Mouse (Mus musculus): Measurements from ENCODE around the gene Nat8.
"Not testable (repeated sequence)": the region's sequence is repeated elsewhere in the genome, so short reads cannot be mapped to it uniquely, and the experiment has no call there.

Nat8 gene

DNA sequence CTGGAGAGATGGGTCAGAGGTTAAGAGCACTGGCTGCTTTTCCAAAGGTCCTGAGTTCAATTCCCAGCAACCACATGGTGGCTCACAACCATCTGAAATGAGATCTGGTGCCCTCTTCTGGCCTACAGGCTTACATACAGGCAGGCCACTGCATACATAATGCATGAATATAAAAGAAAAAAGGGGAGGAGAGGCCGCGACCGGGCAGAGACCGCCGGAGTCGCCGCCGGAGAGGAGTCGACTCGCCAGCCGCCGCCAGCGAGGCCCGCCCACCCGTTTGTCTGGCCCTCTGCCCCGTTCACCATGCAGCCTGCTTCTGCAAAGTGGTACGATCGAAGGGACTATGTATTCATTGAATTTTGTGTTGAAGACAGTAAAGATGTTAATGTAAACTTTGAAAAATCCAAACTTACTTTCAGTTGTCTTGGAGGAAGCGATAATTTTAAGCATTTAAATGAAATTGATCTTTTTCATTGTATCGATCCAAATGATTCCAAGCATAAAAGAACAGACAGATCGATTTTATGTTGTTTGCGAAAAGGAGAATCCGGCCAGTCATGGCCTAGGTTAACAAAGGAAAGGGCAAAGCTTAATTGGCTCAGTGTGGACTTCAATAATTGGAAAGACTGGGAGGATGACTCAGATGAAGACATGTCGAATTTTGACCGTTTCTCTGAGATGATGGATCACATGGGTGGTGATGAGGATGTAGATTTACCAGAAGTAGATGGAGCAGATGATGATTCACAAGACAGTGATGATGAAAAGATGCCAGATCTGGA lies 12.0 kb upstream of the Nat8 start:
- H3K4me3 ChIP-seq (replicated peaks; ENCODE audit: low read length); H3K36me3 ChIP-seq (ENCODE audit: insufficient read depth, low read length); H3K27me3 ChIP-seq (ENCODE audit: insufficient read depth, low read length); H3K9me3 ChIP-seq (ENCODE audit: low read length): not testable (repeated sequence)
- peaks cover 34% of the 10 kb centered on the region for H3K4me1 ChIP-seq (replicated peaks; ENCODE audit: low read depth, low read length)
- TF ChIP-seq CTCF (conservative IDR thresholded peaks at IDR 0.05; ENCODE audit: low read length): peak; percentile 26; the same call in 1 of the 2 replicates

GRCm38 (mm10) chr6:85839982-85840381 lies 8.1 kb upstream of the Nat8 start:
- Histone ChIP-seq H3K36me3 (ENCODE audit: insufficient read depth, low read length) (no peaks in the 10 kb centered on the region), H3K4me3 (replicated peaks; ENCODE audit: low read length) (no peak overlapping the region), H3K9me3 (ENCODE audit: low read length) (no peaks in the 10 kb centered on the region), H3K4me1 (replicated peaks; ENCODE audit: low read depth, low read length) (no peaks in the 10 kb centered on the region; the same call in 1 of the 2 replicates), H3K27me3 (ENCODE audit: insufficient read depth, low read length) (no peaks in the 10 kb centered on the region)
- TF ChIP-seq NANOG (IDR thresholded peaks at IDR 0.05; ENCODE audit: borderline replicate concordance, low read length) (no peak), POU5F1 (IDR thresholded peaks at IDR 0.05; ENCODE audit: borderline replicate concordance, low read length) (no peak), CTCF (conservative IDR thresholded peaks at IDR 0.05; ENCODE audit: low read length) (no peak)

DNA sequence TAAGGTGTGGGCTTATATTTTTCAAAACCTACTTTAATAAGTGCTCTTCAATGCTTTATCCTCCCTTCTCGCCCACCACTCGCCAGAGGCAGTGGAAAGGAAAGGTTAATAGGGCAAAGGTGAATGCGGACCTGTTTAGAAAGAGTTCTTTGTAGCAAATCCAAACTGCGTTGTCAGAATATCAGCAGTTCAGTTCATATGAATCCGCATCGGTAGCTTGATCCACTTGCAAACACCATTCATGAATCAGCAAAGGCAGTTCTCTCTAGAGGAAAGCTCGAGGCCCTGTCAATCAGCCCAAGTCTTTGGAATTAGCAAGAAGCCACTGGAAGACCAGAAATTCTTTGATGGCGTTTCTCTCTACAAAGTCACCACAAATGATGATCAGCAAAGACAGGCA lies 6.8 kb upstream of the Nat8 start:
- TF ChIP-seq CTCF (conservative IDR thresholded peaks at IDR 0.05; ENCODE audit: low read length): no peak
- no peak for TF ChIP-seq POU5F1 (IDR thresholded peaks at IDR 0.05; ENCODE audit: borderline replicate concordance, low read length)
- TF ChIP-seq NANOG (IDR thresholded peaks at IDR 0.05; ENCODE audit: borderline replicate concordance, low read length): no peak
- Histone ChIP-seq H3K27me3 (ENCODE audit: insufficient read depth, low read length) (no peaks in the 10 kb centered on the region), H3K4me1 (replicated peaks; ENCODE audit: low read depth, low read length) (no peaks in the 10 kb centered on the region; the same call in 1 of the 2 replicates)

GRCm38 (mm10) chr6:85837307-85837706 lies 5.4 kb upstream of the Nat8 start:
- H3K4me3 ChIP-seq (replicated peaks; ENCODE audit: low read length); H3K36me3 ChIP-seq (ENCODE audit: insufficient read depth, low read length); H3K9me3 ChIP-seq (ENCODE audit: low read length); H3K4me1 ChIP-seq (replicated peaks; ENCODE audit: low read depth, low read length); H3K27me3 ChIP-seq (ENCODE audit: insufficient read depth, low read length): not testable (repeated sequence)

More for the DNA sequence above, 6.8 kb upstream of the Nat8 start:
- Histone ChIP-seq H3K4me3 (replicated peaks; ENCODE audit: low read length) (no peak overlapping the region), H3K9me3 (ENCODE audit: low read length) (no peaks in the 10 kb centered on the region), H3K36me3 (ENCODE audit: insufficient read depth, low read length) (no peaks in the 10 kb centered on the region)

GRCm38 (mm10) chr6:85836827-85837226 lies 4.9 kb upstream of the Nat8 start:
- H3K36me3 ChIP-seq (ENCODE audit: insufficient read depth, low read length); H3K4me1 ChIP-seq (replicated peaks; ENCODE audit: low read depth, low read length); H3K27me3 ChIP-seq (ENCODE audit: insufficient read depth, low read length); H3K4me3 ChIP-seq (replicated peaks; ENCODE audit: low read length); H3K9me3 ChIP-seq (ENCODE audit: low read length): not testable (repeated sequence)

- H3K36me3 ChIP-seq (ENCODE audit: insufficient read depth, low read length); H3K9me3 ChIP-seq (ENCODE audit: low read length); H3K4me3 ChIP-seq (replicated peaks; ENCODE audit: low read length); H3K27me3 ChIP-seq (ENCODE audit: insufficient read depth, low read length); H3K4me1 ChIP-seq (replicated peaks; ENCODE audit: low read depth, low read length): not testable (repeated sequence)
Observed at GRCm38 (mm10) chr6:85836098-85836497, 4.2 kb upstream of the Nat8 start.

GRCm38 (mm10) chr6:85835104-85835503 lies 3.2 kb upstream of the Nat8 start:
- not testable (repeated sequence) for H3K4me1 ChIP-seq (replicated peaks; ENCODE audit: low read depth, low read length); H3K4me3 ChIP-seq (replicated peaks; ENCODE audit: low read length); H3K9me3 ChIP-seq (ENCODE audit: low read length); H3K27me3 ChIP-seq (ENCODE audit: insufficient read depth, low read length); H3K36me3 ChIP-seq (ENCODE audit: insufficient read depth, low read length)

GRCm38 (mm10) chr6:85834504-85835100 lies 2.7 kb upstream of the Nat8 start:
- H3K4me3 ChIP-seq (replicated peaks; ENCODE audit: low read length); H3K36me3 ChIP-seq (ENCODE audit: insufficient read depth, low read length); H3K9me3 ChIP-seq (ENCODE audit: low read length); H3K27me3 ChIP-seq (ENCODE audit: insufficient read depth, low read length); H3K4me1 ChIP-seq (replicated peaks; ENCODE audit: low read depth, low read length): not testable (repeated sequence)

- Histone ChIP-seq H3K9me3 (ENCODE audit: low read length) (no peaks in the 10 kb centered on the region), H3K4me1 (replicated peaks; ENCODE audit: low read depth, low read length) (no peaks in the 10 kb centered on the region), H3K4me3 (replicated peaks; ENCODE audit: low read length) (no peak overlapping the region), H3K36me3 (ENCODE audit: insufficient read depth, low read length) (no peaks in the 10 kb centered on the region), H3K27me3 (ENCODE audit: insufficient read depth, low read length) (no peaks in the 10 kb centered on the region)
- TF ChIP-seq CTCF (conservative IDR thresholded peaks at IDR 0.05; ENCODE audit: low read length): no peak
- no peak for TF ChIP-seq POU5F1 (IDR thresholded peaks at IDR 0.05; ENCODE audit: borderline replicate concordance, low read length)
- no peak for TF ChIP-seq NANOG (IDR thresholded peaks at IDR 0.05; ENCODE audit: borderline replicate concordance, low read length)
Observed at GRCm38 (mm10) chr6:85829462-85829861, 2.4 kb downstream of the Nat8 start.

GRCm38 (mm10) chr6:85825886-85826285 lies 6.0 kb downstream of the Nat8 start:
- no peaks in the 10 kb centered on the region for H3K4me1 ChIP-seq (replicated peaks; ENCODE audit: low read depth, low read length)
- no peaks in the 10 kb centered on the region for H3K36me3 ChIP-seq (ENCODE audit: insufficient read depth, low read length)
- H3K4me3 ChIP-seq (replicated peaks; ENCODE audit: low read length): no peak overlapping the region
- no peak for TF ChIP-seq POU5F1 (IDR thresholded peaks at IDR 0.05; ENCODE audit: borderline replicate concordance, low read length)
- H3K9me3 ChIP-seq (ENCODE audit: low read length): no peaks in the 10 kb centered on the region
- no peaks in the 10 kb centered on the region for H3K27me3 ChIP-seq (ENCODE audit: insufficient read depth, low read length)
